Mouse (Mus musculus): ENCODE data around the gene Mia2.

Gene Mia2

DNA sequence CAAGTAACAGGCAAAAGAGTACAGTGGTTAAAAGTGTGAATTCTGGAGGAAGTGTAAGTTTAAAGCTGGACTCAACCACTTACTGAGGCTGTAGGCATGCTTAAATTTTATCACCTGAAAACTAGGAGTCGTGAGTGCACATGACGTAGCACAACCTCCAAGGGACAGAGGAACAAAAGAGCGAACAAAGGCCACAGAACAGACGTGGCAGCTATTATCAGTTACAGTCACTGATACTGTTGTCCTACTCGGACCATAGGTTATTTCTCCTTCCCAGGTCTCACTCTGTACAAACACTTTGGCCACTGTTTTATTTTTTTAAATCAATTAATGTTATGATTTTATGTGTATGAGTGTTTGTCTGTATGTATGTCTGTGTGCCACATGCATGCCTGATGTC is 9.2 kb downstream of the Mia2 start:
- DNase-seq (ENCODE audit: low spot score in 2 of 2), result no peak

DNA sequence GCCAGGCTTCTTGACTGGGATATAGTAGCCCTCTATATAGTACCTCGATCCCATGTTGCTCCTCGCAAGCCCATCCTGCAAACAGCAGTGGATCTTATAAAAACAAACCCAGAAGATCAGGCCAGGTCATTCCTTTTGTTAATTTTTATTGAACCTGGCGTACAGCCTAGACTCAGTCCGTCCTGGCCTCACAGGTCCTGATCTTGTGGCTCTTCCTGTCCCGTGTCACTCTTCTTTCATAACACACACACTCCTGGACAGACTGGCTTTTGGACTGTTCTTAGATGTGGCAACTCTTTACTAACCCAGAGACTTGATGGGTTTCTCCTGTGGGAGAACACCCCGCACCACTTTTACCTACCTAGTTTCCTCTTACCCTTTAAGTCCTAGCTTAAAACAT is 10.3 kb downstream of the Mia2 start:
- DNase-seq (ENCODE audit: low spot score in 2 of 2), result no peak

DNA sequence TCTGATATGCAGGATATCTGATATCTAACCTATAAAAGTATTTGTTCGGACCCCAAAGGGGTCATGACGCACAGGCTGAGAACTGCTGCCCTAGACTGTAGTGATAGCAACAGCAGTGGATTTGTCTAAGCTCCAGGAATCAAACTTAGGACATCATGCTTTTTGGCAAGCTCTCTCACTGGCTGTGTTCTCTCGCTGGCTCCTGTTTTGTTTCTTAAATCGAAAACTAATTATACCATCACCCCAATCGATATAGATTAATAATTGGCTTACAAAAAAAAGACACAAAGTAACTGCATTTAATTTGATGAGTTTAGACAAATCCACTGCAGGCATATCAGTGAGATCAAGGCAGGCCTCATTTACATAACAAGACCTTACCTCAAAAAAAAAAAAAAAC is 10.9 kb downstream of the Mia2 start:
- DNase-seq (ENCODE audit: low spot score in 2 of 2), result no peak

DNA sequence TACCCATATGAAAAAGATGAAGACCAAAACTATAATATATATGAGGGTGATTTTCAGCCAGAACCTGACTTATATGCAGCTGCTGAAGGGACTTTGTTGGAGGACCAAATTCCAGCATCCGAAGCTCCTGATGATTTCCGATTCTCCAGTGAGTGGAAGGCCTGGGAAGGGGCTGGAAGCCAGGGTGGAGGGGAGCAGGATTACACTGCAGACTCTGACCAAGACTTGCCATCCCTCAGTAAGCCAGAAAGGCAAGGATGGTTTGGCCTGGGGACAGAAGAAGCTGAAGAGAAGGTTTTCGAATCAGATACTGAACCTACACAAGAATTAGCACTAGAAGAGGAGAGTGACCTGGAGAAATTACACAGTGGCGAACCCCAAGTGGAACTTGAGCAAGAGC is 12.3 kb downstream of the Mia2 start:
- no peak for DNase-seq (ENCODE audit: low spot score in 2 of 2)

DNA sequence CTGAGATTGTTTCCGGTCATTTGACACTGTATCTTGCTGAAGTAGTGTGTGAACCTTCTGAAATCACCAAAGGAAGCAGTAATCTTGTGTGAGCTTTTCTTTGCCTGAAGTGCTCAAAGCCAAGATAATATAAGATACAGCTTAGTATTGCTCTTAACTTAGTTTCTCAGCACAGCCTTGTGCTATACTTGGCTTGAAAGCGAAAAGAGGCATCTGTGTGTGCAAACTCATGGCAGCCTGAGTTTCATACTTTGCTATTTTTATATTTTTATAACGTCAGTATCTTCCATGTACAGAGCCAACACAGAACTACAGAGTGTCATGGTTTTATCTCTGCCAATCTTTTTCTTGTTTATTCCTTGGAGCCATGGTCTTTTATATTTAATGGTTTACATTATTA is 21.6 kb downstream of the Mia2 start:
- no peak for DNase-seq (ENCODE audit: low spot score in 2 of 2)

DNA sequence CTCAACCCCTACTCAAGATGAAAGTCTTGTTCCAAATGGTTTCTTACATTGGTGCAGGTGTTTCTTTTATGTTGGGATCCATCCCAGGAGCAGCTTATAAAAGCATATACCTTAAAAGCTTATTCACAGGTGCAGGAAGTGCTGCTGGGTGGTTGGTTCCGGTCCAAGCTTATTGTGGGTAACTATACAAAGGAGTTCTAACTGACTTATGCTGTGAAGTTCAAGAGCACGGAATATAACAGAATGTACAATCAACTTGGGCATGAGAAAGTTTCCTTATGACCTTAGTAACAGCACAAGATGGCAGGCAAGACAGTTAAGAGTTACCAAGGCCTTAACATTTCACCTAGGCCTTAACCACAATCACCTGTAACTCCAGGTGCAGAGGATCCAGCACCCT is 29.8 kb downstream of the Mia2 start:
- DNase-seq (ENCODE audit: low spot score in 2 of 2), result no peak

DNA sequence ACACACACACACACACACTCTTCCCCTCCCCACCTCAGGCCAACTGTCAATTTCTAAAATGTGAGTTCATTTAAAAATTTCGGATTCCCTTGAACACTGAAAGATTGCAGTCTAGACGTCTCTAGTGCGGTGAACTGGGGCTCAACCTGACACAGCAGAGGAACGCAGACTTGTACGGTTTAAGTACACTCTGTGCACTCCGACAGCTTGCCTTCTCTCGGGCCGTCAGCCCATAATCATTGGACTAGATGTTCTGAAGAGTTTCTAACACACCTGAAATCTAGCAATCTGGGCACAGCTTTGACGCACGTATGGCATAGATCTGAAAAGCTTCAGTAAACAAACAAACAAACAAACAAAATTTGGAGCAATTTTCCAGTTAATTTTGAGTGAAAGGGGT is 32.9 kb downstream of the Mia2 start:
- DNase-seq (ENCODE audit: low spot score in 2 of 2), result no peak

DNA sequence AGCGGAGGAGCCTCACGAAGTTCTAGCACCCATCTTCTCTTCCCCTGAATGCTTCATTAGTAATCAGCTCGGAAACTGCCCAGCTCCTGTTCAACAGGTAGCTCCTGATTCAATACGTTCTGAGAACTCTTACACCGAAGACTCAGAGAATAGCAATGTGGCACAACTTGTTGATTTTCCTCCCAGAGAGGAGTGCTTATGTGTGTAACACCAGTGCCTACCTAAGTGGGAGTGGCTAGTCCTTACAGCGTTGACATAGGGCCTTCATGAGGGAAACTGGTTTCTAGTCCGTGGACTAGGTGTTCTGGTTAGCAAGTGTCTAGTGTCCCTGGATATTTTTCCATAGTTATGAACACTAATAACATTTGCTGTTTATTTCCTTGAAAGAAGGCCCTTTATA is 33.4 kb downstream of the Mia2 start:
- DNase-seq (ENCODE audit: low spot score in 2 of 2), result peak in 1 of 2 experiments; percentile 15

DNA sequence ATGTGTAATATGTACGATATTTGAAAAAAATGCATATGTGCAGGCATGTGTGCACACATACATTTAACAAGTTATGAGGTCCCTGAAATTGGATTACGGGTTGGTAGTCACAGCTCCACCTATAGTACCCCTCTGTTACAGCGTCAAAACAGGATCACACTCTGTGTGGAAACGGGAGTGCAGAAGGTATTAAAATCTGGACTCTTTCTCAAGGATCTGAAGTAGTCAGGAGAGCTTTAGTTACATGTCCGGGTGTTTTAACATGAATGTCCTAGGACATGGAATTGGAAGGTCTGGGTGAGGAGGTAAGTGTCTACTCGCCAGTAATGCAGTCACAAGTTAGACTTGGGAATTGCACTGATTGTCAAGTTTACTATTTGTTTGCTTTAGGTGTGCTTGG is 34.0 kb downstream of the Mia2 start:
- peak; percentile 40 to 56 for DNase-seq (ENCODE audit: low spot score in 2 of 2)

DNA sequence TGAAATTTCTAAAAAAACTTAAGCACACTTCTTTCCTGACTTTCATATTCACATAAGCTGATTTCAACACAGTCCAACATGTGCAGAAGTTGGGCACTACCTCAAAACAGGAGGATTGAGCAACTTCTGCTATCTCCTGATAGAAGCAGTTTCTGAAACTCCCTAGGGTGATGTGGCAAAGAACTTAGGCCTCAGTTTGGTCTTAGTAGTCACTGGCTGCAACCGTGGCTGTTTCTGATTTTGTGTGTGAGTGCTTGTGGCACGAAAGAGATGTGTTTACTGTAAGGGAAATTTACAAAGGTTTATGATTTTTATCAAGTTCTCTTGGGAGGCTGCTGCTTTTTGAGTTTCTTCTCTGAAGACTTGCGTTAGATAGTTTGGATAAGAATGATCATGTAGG is 34.6 kb downstream of the Mia2 start:
- peak; percentile 29 to 54 for DNase-seq (ENCODE audit: low spot score in 2 of 2)

DNA sequence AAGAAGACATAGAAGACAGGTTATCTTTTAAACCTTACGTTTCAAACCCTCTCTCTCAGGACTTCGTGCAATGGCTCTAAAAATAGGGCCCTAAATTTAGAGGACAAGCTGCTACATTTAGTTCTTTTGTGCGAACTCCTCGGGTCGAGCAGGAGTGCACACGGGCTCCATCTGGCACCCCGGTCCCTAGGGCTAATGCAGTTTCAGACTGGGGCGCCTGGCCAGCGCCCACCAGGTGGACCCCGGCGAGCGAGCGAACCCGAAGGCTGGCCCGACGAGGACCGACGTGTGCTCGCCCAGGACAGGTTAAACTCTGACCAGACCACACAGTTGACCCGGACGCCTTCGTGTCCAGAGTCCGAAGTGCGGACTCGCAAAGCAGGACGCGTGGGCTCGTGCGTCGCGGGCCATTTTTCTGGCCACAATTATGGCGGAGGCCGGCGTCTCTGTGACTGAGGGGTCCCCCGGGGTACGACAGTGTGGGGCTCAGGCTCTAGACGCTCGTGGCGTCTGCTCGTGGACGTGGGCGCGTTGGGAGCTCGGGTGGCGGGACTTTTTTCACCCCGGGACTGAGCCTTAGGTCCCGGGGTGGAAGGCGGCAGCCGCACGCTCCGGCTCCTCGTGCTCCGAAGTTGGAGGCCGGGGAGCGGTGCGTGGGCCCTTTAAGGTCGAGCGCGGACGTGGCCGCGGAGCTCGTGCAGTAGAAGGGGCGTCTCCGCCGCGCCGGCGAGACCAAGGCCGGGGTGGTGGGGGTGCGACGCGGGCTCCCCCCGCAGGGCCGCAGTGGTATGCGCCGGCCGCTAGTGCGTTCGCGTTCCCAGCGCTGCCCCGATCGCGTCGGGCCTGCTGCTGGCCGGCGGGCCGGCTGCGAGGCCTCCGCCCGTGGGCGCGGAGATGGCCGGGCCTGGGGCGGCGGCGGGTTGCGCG is 35.3 kb downstream of the Mia2 start:
- peak; percentile 92 to 95 for DNase-seq (ENCODE audit: low spot score in 2 of 2)

DNA sequence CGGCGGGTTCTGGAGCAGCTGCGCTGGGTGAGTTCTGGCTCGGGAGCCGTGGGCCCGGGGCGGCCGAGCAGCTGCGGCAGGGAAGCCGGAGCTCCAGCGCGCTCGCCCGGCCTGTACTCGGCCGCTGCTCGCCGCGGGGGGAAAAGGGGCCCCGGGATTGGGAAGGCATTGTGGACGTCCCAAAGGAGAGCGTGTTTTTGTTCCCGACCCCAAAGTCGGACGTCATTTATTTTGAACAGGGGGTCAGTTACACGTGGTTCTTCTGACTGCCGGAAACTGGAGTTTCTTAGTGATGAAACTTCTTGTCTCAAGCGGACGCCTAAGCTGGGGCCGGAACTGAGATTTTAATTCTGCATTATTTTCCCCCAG is 36.0 kb downstream of the Mia2 start:
- peak in 1 of 2 experiments; percentile 65 for DNase-seq (ENCODE audit: low spot score in 2 of 2)

DNA sequence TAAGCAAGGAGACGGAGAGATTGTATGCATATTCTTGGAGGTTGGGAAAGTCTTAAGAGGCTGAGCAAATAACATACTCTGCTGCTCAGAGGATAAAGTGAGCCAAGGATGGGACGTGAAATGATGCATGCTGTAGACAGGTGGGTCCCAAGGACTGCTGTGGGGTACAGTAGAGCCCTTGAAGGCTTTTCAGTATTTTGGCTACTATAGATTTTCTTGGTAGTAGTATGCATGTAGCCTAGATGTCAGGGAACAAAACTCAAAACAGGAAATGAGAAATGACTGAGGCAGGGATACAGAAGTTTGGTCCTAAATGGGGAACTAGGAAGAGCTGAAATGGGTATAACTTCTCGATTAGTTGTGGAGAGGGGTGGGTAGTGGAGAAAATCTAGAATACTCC is 36.9 kb downstream of the Mia2 start:
- DNase-seq (ENCODE audit: low spot score in 2 of 2), result no peak

DNA sequence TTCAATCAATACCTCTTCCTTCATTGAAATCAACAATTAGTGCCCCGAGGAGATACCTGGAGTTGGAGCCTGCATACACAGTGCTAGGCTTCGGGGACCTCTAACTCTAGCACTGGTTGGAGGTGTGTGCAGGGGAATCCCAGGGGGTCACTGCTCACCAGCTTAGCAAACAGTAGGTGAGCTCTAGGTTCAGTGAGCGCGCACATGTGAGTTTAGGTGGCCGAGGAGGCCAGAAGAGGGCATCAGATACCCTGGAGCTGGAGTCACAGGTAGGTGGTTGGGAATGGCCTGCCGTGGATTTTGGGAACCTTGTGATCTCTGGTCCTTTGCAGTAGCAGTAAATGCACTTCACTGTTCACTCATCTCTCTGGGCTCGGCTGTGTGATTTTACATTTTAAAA is 37.3 kb downstream of the Mia2 start:
- no peak for DNase-seq (ENCODE audit: low spot score in 2 of 2)

DNA sequence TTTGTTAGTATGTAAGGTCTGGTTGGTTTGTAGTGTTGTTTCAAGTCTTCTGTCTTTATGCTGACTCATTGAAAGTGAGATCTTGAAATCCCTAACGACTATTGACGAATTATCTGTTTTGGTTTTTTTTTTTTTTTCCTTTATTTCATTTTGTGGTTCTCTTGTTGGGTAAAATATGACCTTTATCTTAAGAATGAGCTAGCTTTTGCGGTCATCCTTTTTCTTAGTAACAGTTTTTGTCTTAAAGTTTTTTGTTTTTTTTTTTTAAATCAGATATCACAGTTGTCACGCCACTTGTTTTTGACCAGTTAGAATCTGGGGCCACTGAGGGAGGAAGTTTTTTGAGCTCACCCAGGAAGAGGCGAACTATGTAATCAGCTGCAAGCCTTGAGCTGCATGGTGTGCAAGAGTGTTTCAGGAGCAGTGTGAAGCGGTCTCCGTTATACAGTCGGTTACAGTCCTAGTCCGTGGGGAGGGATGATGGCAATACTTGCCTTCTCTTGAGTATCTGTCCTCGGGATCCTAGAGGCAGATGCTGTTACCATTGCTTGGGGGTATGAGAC is 37.9 kb downstream of the Mia2 start:
- DNase-seq (ENCODE audit: low spot score in 2 of 2), result no peak

DNA sequence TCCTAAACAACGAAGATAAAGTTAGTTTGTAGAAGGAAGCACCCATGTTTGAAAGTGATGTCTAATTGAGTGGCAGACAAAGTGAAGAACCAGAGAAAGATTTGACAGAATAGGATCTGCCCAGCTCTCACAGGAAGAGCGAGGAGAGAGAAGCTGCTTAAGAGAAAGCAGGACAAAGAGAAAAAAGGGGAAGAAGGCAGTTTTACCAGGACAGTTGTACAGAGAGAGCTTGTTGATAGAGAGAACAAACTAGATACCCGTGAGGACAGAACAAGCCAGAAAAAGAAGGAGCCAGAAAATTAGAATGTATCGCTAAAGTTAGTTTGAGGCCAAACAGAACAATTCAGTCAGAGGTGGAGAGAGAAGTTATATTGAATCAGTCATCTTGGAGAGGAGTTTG is 39.5 kb downstream of the Mia2 start:
- DNase-seq (ENCODE audit: low spot score in 2 of 2), result no peak

DNA sequence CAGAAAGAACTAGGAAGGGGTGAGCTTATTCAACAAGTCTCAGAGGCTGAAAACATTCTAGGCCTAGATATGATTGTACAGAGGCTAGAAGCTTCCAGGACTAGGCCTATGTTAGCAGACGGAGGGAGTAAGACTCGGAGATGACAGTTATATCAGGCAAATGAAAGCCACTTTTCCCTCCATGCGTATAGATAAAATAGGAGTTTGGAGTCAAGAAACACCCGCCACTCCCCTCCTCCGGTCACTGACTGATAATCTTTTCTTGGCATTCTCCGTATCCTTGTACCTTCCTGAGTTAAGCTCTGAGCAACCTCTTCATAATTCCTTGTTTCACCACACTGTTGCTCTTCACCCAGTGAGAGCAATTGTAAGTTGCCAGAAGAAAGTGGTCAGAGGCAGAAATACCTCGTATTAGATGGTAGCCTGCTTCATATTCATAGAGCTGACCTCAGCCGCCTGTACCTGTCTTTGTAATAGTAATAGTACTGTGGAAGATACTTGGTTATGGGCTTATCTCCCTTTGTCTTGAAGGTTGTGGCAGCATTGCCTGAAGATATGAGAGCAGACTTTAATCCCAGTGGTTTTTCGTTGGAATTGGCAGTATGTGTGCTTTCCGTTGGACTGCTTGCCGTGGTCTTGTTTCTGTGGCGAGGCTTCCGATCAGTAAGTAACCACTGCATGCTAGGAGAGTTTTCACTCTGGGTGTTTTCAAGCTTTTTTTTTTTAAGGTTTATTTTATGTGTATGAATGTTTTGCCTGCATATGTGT is 40.1 kb downstream of the Mia2 start:
- DNase-seq (ENCODE audit: low spot score in 2 of 2), result no peak

DNA sequence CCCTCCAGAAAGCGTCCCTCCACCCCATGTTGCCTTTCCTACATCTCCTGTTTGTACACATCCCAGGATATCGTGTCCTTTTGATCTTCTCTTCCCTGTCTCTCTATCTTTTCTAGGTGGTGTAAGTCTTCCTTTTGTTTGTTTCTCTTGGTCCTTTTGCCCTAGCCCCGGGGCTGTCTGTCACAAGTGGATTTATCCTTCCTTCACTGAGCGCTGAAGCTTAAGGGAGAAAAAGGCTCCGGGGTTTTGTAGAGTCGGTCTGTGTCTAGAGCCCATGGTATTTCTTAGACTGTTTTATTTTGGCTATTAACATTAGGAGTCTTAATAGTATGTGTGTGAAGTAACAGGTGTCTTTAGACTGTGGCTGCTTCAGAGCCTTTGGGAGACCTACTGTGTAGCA is 41.4 kb downstream of the Mia2 start:
- DNase-seq (ENCODE audit: low spot score in 2 of 2), result no peak

DNA sequence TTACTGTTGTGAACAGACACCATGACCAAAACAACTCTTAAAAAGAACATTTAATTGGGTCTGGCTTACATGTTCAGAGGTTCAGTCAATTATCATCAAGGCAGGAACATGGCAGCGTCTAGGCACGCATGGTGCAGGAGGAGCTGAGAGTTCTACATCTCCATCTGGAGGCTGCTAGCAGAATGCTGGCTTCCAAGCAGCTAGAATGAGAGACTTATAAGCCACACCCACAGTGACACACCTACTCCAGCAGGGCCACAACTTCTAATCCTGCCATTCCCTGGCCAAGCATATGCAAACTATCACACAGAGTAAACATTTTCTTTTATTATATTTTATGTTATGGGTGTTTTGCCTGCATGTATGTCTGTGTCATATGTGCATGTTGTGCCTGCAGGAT is 43.8 kb downstream of the Mia2 start:
- no peak for DNase-seq (ENCODE audit: low spot score in 2 of 2)

DNA sequence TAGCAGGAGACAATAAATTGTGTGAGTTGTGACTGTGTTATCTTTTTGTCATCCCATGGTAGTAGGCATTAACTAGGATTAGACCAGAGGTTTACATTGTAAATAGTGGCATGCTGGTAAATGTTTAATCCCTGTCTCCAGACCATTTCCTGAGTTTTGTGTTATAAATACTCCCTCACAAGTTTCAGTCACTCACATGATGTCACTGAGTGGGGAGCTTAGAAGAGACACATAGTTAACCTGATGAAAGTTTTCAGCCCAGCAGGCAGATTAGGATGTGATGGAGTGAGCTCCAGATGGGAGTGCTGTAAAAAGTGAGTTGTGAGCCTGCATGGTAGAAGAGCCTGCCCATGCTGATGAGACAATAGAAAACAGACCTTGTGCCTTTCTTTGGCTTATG is 49.5 kb downstream of the Mia2 start:
- DNase-seq (ENCODE audit: low spot score in 2 of 2), result no peak

DNA sequence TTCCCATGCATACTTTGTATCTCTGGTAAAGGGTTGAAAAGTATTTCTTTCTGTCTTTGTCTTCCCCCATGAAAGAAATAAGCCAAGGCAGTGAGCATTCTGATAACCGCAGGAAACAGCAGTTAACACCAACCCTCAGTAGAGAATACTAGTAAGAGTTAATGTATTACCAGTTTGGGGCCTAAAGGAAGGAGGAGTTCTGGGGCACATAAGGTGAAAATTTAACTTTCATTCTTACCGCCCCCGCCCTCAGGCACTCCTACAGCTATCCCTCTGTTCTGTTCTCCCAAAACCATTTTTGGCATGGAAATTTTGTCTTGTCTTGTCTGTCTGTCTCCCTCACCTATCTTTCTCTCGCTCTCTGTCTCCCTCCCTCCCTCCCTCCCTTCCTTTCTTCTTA is 54.1 kb downstream of the Mia2 start:
- no peak for DNase-seq (ENCODE audit: low spot score in 2 of 2)

DNA sequence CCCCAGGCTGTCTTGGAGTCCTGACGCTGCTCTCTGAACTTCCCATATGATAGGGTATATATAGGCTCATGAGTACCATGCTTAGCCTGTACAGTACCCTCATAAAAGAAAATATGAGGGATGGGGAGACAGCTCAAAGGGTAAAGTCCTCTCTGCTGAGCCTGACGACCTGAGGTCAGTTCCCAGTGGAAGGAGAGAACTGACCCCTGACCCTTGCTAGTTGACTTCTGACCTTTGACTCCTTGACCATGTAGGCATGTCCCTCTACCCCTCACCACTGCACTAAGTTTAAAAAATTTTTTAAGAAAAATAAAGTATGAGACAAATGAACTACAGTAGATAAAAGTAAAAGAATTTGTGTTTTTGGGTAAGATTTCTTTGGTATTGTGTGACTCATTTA is 65.5 kb downstream of the Mia2 start:
- DNase-seq (ENCODE audit: low spot score in 2 of 2), result no peak

DNA sequence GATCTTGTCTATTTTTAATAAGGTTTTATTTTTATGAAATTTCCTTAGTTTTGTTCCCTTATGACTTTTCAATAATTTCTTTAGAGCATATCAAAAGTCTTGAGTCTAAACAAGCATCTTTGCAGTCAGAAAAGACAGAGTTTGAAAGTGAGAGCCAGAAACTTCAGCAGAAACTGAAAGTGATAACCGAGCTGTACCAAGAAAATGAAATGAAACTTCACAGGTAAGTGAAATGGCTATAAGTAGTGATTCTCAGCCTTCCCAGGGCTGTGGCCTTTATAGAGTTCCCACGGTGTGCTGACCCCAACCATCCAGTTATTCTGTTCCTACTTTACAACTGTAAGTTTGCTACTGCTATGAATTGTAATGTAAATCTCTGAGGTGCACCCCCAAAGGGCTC is 67.2 kb downstream of the Mia2 start:
- DNase-seq (ENCODE audit: low spot score in 2 of 2), result no peak

Data from heart, adult 9 months (tissue).